Mouse (Mus musculus): ENCODE results near the gene Csrnp1. TPM values are rescaled to one million over a fixed set of nuclear protein-coding genes. Genes with fewer than 3 reads are reported as not detected.

Csrnp1 gene
- polyA plus RNA-seq, 1 experiment: 19.5 TPM

DNA sequence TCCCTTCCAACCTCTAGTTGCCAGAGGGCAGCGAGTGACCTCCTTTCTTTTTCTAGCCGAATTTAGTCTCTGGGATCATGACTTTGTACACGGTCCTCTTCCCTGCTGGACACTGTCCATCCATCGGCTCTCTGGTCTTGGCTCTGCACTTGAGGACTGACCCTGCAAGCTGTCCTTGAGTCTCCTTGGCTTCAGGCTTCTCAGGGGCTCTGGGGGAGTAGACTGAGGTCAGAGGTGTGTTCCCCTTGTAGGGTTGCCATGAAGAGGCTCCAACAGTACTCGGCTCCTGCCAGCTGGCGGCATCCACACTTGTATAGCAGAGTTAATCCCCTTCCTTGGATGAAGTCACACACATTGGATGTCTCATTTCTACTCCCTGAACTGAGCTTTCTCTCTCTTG is 15.2 kb upstream of the Csrnp1 start:
- H3K27ac ChIP-seq (ENCODE audit: control insufficient read depth, insufficient read depth, low read depth, low read length, poor library complexity): no peak overlapping the region
- H3K4me3 ChIP-seq (replicated peaks; ENCODE audit: control insufficient read depth, low read depth, low read length): no peak overlapping the region
- no peaks in the 10 kb centered on the region; the same call in 1 of the 2 replicates for H3K4me1 ChIP-seq (ENCODE audit: control insufficient read depth, insufficient read depth, low read length)
- WGBS: 81% methylated on average over 6 of the region's 6 CpGs
- TF ChIP-seq CTCF (IDR thresholded peaks at IDR 0.05; ENCODE audit: control insufficient read depth, insufficient read depth, low read length): no peak
- TF ChIP-seq POLR2A (IDR thresholded peaks at IDR 0.05; ENCODE audit: borderline replicate concordance, control insufficient read depth, low read depth, low read length): no peak

DNA sequence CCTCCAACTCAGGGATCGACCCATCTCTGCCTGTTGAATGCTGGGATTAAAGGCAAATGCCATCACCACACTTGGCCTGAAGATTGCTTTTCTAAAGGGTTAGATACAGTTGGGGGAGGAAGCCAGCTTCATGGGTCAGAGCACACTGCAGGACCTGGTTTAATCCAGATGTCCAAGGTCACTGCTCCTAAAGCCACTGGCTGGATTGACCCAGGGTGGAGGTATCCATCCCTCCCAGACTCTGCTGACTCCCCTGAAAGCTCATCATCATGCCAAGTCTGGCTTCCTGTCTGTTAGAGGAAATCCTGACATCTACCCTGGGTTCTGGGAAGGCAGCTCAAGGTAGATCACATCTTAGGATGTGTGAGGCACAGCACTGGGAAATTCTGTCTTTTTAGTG is 14.3 kb upstream of the Csrnp1 start:
- Histone ChIP-seq H3K27ac (ENCODE audit: control insufficient read depth, insufficient read depth, low read depth, low read length, poor library complexity) (no peak overlapping the region), H3K4me3 (replicated peaks; ENCODE audit: control insufficient read depth, low read depth, low read length) (no peak overlapping the region), H3K4me1 (ENCODE audit: control insufficient read depth, insufficient read depth, low read length) (peaks cover 2% of the 10 kb centered on the region; the same call in 1 of the 2 replicates)
- WGBS: 67% methylated on average over 1 of the region's 1 CpGs
- TF ChIP-seq CTCF (IDR thresholded peaks at IDR 0.05; ENCODE audit: control insufficient read depth, insufficient read depth, low read length) (no peak), POLR2A (IDR thresholded peaks at IDR 0.05; ENCODE audit: borderline replicate concordance, control insufficient read depth, low read depth, low read length) (no peak)

DNA sequence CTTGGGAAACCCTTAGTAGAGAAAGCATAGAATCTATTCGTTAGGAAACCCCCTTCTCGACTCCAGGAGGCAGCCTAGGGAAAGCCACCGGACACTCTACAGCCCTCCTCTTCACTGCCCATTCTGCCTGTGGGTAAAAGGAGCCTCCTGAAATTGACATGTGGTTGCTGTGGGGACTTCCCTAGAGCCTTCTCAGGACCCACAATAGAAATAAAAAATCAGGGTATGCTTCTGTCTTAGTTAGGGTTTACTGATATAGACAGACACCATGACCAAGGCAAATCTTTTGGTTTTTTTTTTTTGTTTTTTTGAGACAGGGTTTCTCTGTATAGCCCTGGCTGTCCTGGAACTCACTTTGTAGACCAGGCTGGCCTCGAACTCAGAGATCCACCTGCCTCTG is 11.6 kb upstream of the Csrnp1 start:
- no peak for TF ChIP-seq POLR2A (IDR thresholded peaks at IDR 0.05; ENCODE audit: borderline replicate concordance, control insufficient read depth, low read depth, low read length)
- no peak for TF ChIP-seq CTCF (IDR thresholded peaks at IDR 0.05; ENCODE audit: control insufficient read depth, insufficient read depth, low read length)
- WGBS: 35% methylated on average over 4 of the region's 4 CpGs
- Histone ChIP-seq H3K4me1 (ENCODE audit: control insufficient read depth, insufficient read depth, low read length) (peaks cover 2% of the 10 kb centered on the region; the same call in 1 of the 2 replicates), H3K4me3 (replicated peaks; ENCODE audit: control insufficient read depth, low read depth, low read length) (no peak overlapping the region), H3K27ac (ENCODE audit: control insufficient read depth, insufficient read depth, low read depth, low read length, poor library complexity) (no peak overlapping the region)

DNA sequence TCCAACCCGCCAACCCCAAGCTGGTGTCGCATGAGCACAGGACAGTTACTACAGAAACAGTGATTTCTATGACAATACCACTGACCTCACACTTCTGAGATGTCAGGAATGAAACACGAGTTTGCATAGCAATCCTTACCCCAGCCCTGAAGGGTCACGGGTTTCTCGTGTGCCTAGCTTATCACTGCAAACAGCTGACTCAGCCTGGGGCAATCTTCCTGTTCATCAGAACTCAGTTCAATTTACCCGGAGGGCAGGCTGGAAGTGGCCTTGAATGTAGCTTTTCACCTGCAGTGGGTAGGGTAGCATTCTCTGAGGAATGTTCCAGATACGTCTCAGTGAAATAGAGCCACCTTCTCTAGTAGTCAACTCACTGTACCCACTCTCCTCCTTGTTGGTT is 9.7 kb upstream of the Csrnp1 start:
- TF ChIP-seq POLR2A (IDR thresholded peaks at IDR 0.05; ENCODE audit: borderline replicate concordance, control insufficient read depth, low read depth, low read length) (no peak), CTCF (IDR thresholded peaks at IDR 0.05; ENCODE audit: control insufficient read depth, insufficient read depth, low read length) (no peak)
- 41% methylated on average over 7 of the region's 7 CpGs for WGBS
- H3K27ac ChIP-seq (ENCODE audit: control insufficient read depth, insufficient read depth, low read depth, low read length, poor library complexity): no peak overlapping the region
- no peak overlapping the region for H3K4me3 ChIP-seq (replicated peaks; ENCODE audit: control insufficient read depth, low read depth, low read length)
- H3K4me1 ChIP-seq (ENCODE audit: control insufficient read depth, insufficient read depth, low read length): peaks cover 2% of the 10 kb centered on the region; the same call in 1 of the 2 replicates

DNA sequence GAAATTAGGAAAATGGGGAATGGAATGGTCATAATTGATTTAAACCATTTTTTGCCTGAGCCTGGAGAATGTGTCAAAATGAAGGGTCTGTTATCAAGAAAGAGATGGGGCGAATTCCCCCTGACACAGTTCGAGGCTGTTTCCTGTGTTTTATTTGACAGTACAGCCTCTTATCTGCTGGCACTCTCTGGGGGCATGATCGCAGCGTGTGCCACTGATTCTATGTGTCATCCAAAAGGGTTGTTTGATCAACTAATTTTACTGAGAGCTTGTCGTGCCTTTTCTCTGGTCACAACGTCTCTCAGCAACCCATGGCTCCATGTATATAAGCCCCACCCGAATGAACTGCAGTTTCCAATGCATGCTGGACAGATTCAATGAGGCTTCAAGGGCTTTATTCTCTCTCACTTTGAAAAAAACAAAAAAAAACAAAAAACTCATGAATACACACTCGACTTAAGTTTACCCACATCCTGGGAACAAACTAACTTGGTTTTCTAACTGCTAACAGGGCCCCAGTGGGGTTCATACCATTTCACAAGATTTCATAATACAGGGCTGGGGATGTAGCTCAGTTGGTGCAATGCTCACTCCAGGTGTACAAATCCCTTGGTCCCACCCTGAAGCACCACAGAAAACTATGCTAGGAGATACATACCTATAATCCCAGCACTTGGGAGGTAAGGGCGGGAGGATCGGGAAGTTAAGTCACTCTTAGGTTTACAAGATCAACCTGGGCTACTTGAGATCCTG is 8.8 kb upstream of the Csrnp1 start:
- H3K4me3 ChIP-seq (replicated peaks; ENCODE audit: control insufficient read depth, low read depth, low read length): no peak overlapping the region
- H3K4me1 ChIP-seq (ENCODE audit: control insufficient read depth, insufficient read depth, low read length): peaks cover 2% of the 10 kb centered on the region; the same call in 1 of the 2 replicates
- WGBS: 50% methylated on average over 10 of the region's 10 CpGs
- no peak overlapping the region for H3K27ac ChIP-seq (ENCODE audit: control insufficient read depth, insufficient read depth, low read depth, low read length, poor library complexity)
- TF ChIP-seq POLR2A (IDR thresholded peaks at IDR 0.05; ENCODE audit: borderline replicate concordance, control insufficient read depth, low read depth, low read length) (no peak), CTCF (IDR thresholded peaks at IDR 0.05; ENCODE audit: control insufficient read depth, insufficient read depth, low read length) (no peak)

DNA sequence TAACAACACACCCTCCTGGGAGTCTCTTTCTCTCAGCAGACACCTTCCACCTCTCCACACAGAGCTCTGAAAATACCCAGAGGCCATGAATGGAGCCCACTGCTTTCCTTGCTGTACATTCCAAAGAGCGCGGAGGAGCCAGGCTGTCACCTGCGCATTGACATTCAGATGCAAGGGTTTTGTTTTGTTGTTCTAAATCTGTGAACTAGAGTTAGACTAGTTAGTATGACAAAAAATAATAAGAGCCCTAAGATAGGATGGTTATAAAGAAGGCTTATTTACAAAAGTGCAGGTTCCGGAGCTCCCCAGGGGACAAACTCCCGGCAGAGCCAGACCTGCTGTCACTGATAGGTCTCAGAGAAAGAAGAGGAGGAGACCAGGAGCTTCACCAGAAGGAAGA is 6.9 kb upstream of the Csrnp1 start:
- Histone ChIP-seq H3K4me3 (replicated peaks; ENCODE audit: control insufficient read depth, low read depth, low read length) (no peak overlapping the region), H3K4me1 (ENCODE audit: control insufficient read depth, insufficient read depth, low read length) (peaks cover 2% of the 10 kb centered on the region; the same call in 1 of the 2 replicates), H3K27ac (ENCODE audit: control insufficient read depth, insufficient read depth, low read depth, low read length, poor library complexity) (no peak overlapping the region)
- no peak for TF ChIP-seq CTCF (IDR thresholded peaks at IDR 0.05; ENCODE audit: control insufficient read depth, insufficient read depth, low read length)
- TF ChIP-seq POLR2A (IDR thresholded peaks at IDR 0.05; ENCODE audit: borderline replicate concordance, control insufficient read depth, low read depth, low read length): no peak
- WGBS: 84% methylated on average over 5 of the region's 5 CpGs

DNA sequence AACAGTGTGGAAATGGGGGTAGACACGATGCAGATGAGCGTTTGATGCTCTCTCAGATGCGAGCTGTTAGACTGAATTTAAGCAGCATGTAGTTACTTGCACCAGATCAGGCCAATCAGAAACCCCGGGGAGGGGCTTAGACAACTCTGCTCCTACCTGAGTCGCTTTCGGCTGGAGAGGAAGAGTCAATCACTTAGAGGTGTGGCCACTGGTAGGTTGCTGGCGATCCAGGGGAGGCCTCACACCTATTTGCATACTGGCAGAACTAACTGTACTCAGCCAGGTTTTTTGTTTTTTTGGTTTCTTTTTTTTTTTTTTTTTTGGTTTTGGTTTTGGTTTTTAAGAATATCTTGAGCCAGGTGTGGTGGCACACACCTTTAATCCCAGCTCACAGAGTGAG is 3.8 kb upstream of the Csrnp1 start:
- TF ChIP-seq POLR2A (IDR thresholded peaks at IDR 0.05; ENCODE audit: borderline replicate concordance, control insufficient read depth, low read depth, low read length) (no peak), CTCF (IDR thresholded peaks at IDR 0.05; ENCODE audit: control insufficient read depth, insufficient read depth, low read length) (no peak)
- WGBS: 50% methylated on average over 7 of the region's 7 CpGs

DNA sequence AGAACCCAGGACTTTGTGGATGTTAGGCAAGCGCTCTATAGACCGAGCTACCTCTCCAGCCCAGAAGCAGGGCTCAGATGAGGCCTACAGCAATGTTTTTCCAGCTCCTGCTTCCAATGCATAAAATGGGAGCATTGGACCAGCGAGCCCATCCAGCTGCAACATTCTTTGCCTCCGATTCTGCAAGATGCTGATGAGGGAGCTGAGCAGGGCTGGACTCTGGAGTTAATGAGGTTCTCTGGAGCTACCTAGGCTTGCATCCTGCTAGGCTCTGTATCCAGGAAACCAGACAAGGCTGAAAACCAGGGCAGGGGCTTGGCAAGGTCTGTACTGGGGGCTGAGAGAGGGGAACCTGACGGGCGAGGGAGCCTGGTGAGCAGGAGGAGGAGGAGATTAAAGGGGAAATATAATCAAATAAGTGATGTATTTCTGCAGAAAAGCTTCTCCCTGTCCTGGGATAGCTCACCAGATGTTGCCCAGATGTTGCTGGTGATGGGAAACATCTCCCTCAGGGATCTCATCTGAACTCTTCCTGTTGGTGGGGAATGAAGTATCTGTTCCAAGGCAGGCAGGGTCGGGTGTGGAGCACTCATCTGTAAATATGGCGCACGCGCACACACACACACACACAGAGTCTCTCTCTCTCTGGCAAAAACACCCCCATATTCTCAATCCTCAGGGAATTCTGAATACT is 1.6 kb upstream of the Csrnp1 start:
- peaks cover 1% of the 10 kb centered on the region; the same call in 1 of the 2 replicates for H3K4me1 ChIP-seq (ENCODE audit: control insufficient read depth, insufficient read depth, low read length)
- 83% methylated on average over 10 of the region's 10 CpGs for WGBS
- TF ChIP-seq POLR2A (IDR thresholded peaks at IDR 0.05; ENCODE audit: borderline replicate concordance, control insufficient read depth, low read depth, low read length) (no peak), CTCF (IDR thresholded peaks at IDR 0.05; ENCODE audit: control insufficient read depth, insufficient read depth, low read length) (no peak)
- no peak overlapping the region for H3K4me3 ChIP-seq (replicated peaks; ENCODE audit: control insufficient read depth, low read depth, low read length)
- H3K27ac ChIP-seq (ENCODE audit: control insufficient read depth, insufficient read depth, low read depth, low read length, poor library complexity): no peak overlapping the region

More for the DNA sequence above, 3.8 kb upstream of the Csrnp1 start:
- no peaks in the 10 kb centered on the region; the same call in 1 of the 2 replicates for H3K4me1 ChIP-seq (ENCODE audit: control insufficient read depth, insufficient read depth, low read length)
- no peak overlapping the region for H3K4me3 ChIP-seq (replicated peaks; ENCODE audit: control insufficient read depth, low read depth, low read length)
- no peak overlapping the region for H3K27ac ChIP-seq (ENCODE audit: control insufficient read depth, insufficient read depth, low read depth, low read length, poor library complexity)

All from bone marrow, adult 2 months (tissue).